Mouse (Mus musculus): Measurements from ENCODE around the gene Kat7.

Kat7 gene

DNA sequence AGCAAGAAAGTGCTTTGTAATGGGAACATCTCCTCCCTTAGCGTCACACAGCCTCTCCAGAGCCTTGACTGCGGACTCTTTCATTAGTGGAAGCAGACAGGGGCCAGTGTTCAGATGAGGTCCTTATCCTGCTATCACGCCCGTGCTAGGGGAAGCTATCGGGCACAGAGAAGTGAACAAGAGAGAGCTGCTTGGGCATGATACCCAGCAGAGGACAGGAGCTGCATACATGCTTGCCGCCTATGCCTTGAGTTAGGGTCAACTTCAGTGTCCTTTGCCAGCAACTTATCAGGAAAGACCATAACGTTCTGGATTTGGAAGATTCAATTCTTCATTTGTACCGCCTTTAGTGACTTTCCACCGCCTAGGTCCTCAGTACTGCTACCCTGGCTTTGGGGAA lies 23.8 kb upstream of the Kat7 start:
- no peak for DNase-seq (ENCODE audit: low read depth, low spot score)

DNA sequence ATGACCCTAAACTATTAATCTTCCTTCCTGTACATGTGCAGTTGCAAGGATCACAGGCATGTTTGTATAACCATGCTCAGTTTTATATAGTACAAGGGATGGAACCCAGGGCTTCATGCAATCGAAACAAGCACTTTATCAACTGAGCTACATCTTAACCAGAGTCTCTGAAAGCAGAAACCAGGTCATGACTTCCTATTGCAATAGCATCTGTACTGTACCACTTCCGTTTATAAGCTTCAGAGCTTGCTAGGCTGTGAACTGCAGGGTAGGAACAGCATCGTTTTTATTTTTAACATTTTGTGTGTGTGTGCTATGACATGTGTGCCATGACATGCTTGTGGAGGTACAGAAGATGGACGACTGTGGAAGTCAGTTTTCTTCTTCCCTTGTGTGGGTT lies 23.2 kb upstream of the Kat7 start:
- DNase-seq (ENCODE audit: low read depth, low spot score) = no peak

DNA sequence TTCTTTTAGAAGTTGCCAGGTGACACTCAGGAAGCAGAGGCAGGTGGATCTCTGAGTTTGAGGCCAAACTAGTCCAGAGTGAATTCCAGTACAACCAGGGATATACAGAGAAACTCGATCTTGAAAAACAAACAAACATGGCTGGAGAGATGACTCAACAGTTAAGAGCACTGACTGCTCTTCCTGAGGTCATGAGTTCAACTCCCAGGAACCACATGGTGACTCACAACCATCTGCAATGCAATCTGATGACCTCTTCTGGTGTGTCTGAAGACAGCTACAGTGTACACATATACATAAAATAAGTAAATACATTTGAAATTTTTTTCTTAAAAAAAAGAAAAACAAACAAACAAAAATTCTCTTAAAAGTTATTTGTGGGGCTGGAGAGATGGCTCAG lies 20.6 kb upstream of the Kat7 start:
- DNase-seq (ENCODE audit: low read depth, low spot score) = no peak

DNA sequence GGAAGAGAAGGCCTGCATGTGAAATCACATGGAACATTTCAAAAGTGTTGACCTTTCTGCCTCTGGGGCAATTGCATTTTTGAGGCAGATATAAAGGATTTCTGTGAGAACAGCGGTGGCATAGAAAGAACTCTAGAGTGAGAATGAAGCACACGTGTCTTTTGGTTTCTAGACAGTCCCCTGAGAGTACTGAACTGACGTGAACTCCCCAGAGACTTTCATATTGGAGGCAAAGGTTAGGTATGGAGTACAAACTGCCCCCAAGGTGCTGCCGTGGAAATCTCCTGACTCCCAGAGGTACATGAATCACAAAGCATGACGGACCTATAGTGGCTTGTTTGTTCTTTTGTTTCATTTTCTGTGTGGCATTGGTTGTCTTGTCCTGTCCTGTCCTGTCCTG lies 18.6 kb upstream of the Kat7 start:
- no peak for DNase-seq (ENCODE audit: low read depth, low spot score)

DNA sequence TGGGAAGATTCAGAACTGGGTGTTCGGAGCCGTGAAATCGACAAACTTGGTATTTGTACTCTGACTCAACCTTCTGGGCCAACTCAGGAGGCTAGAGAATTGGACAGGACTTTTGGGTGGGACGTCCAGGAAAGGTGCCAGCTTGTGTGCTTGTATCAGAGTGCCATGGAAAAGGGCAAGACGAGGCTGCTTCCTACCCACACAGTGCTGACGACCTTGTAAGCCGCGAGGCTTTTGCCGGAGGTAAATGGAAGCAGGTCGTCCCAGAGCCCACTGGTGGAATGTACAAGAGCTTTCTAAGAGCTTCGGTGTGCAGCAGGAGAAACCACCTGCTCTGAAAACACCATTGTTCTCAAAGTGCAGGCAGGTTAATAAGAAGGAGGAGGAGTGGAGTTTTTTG lies 16.2 kb upstream of the Kat7 start:
- no peak for DNase-seq (ENCODE audit: low read depth, low spot score)

DNA sequence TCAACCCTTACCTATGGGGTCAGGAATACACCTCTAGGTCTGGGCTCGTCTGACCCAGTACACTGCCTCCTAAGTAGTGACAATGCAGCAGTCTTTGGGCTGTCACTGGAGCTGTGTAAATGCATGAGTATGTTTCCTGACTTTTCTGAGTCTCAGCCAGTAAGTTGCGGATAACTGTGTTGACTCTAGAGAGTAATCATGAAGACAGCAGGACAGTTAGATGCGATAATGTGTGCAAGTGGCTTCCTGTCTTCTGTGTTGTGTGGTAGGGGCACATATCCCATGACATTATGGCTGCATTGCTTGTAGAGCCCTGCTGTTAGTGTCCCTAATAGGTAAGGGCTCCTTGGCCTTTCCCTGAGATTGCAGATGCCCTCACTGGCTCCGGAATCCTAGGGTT lies 15.8 kb upstream of the Kat7 start:
- DNase-seq (ENCODE audit: low read depth, low spot score) = no peak

DNA sequence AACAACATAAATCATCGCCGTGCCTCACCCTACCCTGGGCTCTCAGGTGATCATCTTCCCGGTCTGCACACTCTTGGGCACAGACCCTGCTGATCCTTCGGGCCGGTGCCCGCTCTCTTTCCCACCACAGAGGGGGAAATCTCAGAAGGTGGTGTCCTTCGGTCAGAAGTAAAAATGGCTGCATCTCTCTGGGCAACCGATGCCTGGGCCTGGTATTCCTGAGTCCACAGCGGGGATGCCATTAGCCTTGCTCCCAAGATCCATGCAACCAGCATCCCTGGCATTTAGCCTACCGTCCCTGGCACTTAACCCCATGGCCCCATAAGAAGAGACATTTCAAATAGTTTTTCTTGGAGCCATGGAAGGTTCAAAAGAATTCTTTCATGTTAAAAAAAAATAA lies 14.1 kb upstream of the Kat7 start:
- DNase-seq (ENCODE audit: low read depth, low spot score) = no peak

DNA sequence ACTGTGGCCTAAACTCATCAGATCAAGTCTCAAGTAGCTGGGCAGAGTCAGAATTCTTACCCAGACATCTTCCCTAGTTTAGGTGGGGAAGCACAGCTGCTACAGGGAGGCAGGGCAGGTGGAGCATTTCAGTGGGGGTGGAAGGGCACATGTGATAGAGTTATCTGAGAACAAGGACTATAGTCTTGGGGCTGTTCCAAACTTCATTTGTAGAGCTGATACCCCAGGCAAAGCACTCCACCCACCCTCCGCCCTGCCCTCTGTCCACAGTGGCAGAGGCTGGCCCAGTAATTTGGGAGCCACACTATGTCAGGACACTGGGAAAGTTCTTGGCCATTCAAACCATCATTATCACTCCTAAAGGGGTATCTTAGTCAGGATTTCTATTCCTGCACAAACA lies 10.0 kb upstream of the Kat7 start:
- no peak for DNase-seq (ENCODE audit: low read depth, low spot score)

DNA sequence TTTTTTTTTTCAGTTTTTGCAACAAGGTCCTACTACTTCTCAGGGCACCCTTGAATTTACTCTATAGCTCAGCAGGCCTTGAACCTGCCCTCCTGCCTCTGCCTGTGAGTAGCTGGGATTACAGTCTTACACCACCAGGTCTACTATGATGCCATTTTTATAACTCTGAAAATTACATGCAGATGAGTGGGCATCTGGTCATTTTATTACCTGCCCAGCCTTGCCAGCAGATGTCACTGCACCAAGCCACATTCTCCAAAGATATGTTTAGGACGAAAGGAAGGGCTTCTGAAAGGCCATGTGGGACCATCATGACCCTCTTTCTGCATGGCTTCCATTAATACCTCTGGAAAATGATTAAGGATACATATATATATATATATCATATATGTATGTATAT lies 9.5 kb upstream of the Kat7 start:
- no peak for DNase-seq (ENCODE audit: low read depth, low spot score)

DNA sequence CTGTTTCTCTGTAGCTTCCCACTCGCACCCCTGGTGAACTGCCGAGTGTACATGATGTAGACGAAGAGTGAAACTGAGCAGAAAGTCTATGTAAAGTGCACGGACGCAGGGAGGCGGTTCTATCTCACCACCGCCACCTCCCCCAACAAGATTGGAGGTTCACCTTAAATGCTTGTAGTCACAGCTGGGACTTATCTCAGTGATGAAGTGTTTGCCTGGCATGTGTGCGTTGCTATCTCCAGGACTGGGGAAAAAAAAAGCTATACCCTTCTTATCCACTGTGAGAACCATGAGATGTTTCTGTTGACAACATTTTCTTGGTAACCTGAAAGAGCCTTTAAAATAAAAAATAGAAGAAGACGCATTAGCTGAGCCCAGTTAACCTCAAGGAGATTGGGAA lies 8.1 kb upstream of the Kat7 start:
- no peak for DNase-seq (ENCODE audit: low read depth, low spot score)

DNA sequence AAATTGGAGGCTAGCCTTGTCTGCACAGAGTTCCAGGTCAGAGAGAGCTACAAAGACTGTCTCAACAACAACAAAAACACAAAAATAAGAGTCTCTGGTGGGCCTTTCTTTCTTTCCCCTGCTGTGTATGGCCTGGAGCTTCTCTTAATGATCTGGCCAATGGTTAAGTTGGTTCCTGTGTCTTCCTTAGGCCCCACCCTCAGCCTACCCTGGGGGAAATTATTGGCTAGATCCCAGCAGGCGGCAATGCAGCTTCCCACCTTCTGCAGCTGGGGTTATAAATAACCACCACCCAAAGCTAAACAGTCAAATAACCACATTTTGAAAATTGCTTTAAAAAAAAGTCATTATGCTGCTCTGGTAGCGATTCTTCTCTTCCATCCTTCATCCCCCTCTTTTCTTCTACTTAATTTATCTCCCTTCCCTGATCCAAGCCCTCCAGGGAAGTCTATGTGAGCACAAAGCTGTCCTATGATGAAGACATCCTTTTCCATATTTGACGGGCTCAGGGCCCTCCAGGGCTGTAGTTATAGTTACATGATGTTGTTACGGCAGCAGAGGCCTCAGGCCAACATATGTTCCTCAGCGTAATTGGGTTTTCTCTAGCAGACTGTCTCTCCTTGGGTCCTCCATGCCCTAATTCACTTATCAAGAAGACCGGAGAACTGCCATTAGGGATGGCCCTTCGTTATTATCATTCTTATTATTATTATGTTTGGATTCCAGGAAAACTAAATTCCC lies 5.3 kb upstream of the Kat7 start:
- no peak for DNase-seq (ENCODE audit: low read depth, low spot score)

DNA sequence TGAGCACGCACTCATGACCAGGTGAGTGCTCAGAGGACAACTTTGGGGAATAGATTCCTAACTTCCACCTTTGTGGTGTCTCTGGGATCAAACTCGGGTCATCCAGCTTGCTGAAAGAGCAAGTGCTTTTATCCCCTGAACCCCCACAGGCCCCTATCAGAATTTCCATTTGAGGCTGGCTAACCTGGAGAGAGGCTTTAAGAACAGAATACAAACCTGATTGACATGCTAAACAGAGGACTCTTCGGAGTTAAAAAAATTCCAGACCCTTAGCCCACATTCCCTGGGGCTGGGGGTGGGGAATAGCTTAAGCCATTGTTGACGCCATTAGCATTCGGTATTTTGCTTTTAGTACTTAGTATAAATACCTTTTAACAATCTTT lies 1.4 kb upstream of the Kat7 start:
- no peak for DNase-seq (ENCODE audit: low read depth, low spot score)

DNA sequence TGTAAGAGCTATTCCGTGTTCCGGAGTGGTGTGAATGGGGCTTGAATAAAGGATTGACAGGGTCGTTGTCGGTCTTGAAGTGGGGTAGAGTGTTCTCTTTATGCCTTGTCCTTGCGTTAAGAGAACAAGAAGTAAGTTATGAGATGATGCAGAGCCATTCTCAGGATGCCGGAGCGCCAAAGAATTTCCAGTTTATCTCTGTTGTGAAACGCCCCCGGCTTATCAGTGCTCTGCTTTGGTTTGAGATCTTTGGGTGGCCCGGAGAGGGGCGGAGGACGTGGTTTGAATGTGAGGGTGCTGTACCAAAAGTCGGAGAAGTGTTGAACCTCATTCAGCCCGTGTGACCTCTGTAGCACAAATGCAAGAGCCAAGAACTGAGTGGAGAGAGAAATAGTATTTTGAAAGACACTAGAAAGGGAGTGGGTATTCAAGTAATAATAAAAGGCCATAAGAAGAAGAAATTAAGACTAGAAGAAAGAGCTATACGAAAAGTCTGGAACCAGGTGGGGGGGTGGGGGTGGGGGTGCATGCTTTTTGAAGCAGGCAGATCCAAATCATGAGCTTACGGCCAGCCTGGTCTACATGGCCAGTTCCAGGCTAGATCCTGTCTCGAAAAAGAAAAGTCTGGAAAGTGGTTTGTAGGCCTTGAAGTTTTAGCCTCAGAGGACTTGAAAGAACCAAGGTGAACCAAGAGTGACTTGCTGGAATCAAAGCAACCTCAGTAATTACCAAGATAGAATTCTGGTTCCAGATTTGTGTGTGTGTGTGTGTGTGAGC lies 790 bp upstream of the Kat7 start:
- DNase-seq (ENCODE audit: low read depth, low spot score) = no peak

DNA sequence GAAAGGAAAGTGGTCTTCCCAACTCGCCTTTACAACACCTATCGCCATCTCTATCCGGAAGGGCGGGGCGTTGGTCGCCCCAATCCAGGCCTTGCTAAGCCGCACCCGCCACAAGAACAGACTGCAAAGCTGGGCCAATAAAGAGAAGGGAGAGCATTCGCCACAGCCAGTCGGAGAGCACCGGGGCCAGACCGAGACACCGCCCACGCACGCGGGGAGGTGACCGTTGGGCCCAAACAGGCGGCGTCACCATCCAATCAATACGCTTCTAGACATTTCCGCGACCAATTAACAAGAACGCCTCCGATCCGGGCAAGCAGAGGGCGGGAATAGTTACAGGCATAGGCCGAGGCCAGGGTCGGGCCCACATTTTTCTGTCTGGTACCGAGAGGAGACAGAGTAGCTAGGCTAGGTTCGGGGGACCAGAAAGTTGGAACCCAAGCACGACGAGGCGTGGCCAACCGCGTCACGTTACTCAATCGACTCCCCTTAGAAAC lies 488 bp downstream of the Kat7 start:
- peak; percentile 92 for DNase-seq (ENCODE audit: low read depth, low spot score)

DNA sequence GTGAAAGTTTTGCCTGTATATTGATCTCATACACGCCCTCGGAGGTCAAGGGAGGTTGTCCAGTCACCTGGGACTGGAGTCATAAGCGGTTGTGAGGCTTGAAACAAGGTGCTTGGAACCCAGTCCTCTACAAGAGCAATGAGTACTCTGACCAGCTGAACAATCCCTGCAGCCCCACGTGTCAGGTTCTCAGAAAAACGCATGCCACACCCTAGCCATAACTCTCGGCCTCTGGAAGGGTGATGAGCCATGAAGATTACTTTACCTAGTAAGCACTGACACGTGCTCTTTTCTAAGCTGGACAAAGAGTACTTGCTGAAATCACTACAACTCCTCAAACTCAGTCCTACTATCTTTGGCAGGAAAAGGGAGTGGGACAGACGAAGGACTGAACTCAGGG lies 2.5 kb downstream of the Kat7 start:
- no peak for DNase-seq (ENCODE audit: low read depth, low spot score)

DNA sequence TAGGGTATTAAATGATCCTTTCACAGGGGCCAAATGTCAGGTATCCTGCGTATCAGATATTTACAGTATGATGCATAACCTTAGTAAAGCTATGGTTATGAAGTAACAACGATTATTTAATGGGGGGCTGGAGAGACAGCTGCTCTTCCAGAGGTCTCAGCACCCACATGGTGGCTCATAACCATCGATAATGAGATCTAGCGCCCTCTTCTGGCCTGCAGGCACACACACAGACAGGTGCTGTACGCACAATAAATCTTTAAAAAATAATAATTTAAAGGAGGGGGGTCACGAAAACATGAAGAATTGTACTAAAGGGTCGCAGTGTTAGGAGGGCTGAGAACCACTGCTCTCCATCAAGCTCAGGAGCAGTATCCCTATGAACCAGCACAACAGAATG lies 4.4 kb downstream of the Kat7 start:
- no peak for DNase-seq (ENCODE audit: low read depth, low spot score)

DNA sequence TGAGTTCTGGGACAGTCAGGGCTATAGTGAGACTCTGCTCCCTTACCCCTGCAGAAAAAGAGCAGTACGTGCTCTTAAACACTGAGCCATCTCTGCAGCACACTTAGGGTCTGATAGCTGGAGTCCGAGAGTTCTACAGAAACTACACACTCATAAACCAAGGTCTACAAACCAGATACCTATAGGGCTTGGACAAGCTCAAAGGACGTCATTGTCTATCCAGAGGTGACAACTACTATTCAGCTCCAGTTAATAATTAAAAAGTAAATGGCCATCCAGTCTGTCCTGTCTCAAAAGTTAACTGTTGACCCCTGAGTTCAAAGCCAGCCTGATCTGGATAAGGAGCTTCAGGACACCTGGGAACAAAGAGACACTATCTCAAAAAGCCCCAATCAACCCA lies 8.3 kb downstream of the Kat7 start:
- no peak for DNase-seq (ENCODE audit: low read depth, low spot score)

DNA sequence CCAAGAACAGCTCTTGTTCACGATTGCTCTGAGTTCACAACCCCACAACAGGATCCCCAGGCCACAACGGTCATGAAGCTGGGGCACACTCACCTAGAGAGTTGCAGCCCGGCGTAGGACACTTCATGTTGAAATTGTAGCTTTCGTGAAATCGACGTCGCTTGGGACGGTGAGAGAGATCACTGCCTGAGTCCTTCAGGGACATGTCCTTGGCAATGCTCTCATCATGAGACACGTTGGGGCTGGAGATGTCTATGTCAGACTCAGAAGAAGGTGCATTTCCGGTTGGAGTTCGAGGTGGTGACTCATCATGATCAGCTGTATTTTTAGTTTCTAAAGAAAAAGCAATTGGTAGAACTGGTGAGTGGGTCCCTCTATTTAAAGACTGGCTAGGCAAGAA lies 10.2 kb downstream of the Kat7 start:
- DNase-seq (ENCODE audit: low read depth, low spot score) = no peak

DNA sequence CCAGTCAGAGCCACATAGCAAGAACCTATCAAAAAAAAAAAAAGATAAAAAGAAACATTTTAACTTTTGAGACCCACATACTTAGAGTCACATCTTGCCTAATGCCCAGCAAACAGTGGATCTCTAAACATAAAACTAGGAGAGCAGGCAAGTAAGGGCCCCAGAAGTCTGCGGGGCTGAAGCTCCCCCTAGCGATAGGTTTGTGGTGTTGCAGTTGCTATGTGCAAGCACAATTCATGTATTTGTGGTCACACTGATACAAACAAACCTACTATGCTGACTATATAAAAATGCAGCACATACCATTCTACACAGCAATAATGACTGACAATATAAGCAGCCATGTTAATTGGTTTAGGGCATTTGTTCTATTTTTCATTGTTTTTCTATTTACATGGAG lies 11.9 kb downstream of the Kat7 start:
- peak; percentile 49 for DNase-seq (ENCODE audit: low read depth, low spot score)

DNA sequence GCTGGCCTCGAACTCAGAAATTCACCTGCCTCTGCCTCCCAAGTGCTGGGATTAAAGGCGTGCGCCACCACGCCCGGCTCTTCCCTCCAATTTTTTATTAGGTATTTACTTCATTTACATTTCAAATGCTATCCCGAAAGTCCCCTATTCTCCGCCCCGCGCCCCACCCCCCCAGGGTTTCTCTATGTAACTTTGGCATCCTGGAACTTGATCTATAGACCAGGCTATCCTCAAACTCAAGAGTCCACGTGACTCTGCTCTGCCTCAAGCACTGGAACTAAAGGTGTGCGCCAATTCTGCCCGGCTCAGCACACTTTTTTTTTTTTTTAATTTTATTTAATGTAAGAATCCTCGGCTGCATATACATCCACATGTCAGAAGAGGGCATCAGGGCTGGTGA lies 14.3 kb downstream of the Kat7 start:
- DNase-seq (ENCODE audit: low read depth, low spot score) = no peak

DNA sequence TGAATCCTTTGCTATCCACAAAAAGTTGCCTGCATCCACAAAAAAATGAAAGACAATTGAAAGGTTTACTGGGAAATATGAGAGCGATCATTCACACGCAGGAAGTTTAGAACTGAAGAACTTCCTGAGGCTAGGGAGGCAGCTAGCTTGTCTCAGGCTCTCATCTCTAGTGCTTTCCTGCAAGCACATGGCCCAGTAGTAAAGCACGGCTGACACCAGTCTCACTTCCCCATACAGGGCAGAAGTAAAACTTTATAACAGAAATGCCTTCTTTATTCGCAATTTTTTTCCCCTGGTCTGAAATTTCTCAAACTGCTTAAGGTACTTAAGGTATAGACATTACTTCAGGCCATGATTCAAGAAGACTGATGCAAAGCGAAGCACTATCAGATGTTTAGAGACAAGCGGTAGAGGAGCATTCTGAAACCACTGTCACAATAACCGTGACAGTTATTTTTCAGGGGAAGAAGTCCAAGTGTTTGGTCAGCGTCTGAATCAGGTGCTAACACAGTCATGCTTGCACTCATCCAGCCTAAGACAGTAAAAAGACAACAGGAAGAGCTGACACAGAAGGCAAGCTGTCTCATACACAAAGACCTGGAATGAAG lies 16.9 kb downstream of the Kat7 start:
- DNase-seq (ENCODE audit: low read depth, low spot score) = no peak

DNA sequence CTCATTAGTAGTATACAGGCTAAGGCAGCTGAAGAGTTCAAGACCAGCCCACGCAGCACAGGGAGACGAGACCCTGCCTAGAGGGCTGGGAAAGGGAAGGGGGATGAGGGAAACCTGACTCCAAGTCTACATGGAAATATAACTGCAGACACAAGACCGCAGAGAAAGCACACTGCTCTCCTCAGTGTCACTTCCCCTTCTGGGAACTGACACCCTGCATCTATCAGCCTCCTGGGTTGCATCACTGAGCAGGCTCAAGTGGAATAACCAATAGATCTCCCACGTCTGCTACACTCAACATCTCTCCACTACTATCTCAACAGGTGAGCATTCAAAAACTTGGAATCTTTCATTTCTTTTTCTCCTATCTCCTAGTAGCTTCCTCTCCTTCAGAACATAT lies 18.0 kb downstream of the Kat7 start:
- no peak for DNase-seq (ENCODE audit: low read depth, low spot score)

DNA sequence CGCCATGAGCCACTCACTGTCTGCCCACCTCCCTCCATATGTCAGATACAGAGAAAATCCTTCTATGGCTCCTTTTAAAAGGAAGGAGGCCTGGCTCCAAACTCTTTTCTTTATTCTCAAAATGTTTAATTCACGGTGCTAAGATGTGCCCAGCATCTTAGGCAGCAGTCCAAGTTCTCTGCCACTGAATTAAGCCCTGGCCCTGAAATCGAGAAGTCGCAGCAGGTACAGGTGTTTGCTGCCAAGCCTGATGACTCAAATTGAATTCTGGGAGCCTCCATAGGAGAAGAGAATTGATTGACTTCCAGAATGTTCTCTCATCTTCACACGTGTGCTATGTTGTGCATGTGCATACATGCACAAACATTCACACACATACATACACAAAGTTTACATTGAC lies 27.7 kb downstream of the Kat7 start:
- no peak for DNase-seq (ENCODE audit: low read depth, low spot score)
